Mouse (Mus musculus): ENCODE measurements at regions not wholly inside any gene's neighbourhood (a gene's known extent, or its start where the extent isn't known, plus 50 kb on each side); places are given as distances from the start of the nearest gene placed in this dataset.

DNA sequence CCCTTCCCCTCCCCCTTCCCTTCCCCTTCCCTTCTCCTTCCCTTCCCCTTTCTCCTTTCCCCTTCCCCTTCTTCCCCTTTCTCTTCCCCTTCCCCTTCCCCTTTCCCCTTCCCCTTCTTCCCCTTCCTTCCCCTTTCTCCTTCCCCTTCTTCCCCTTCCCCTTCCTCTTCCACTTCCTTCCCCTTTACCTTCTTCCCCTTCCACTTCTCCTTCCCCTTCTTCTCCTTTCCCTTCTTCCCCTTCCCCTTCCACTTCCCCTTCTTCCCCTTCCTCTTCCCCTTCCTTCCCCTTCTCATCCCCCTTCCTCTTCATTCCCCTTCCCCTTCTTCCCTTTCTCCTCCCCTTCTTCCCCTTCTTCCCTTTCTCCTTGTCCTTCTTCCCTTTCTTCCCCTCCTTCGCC, 77.0 kb upstream of the Fst start:
- Histone ChIP-seq H3K27me3 (replicated peaks; ENCODE audit: insufficient read depth, low read length) (no peaks in the 10 kb centered on the region), H3K27ac (ENCODE audit: low read length) (no peak overlapping the region), H3K36me3 (ENCODE audit: insufficient read depth, low read length) (no peaks in the 10 kb centered on the region), H3K4me1 (ENCODE audit: insufficient read depth, low read depth, low read length) (no peaks in the 10 kb centered on the region), H3K9ac (replicated peaks; ENCODE audit: low read depth) (no peak overlapping the region), H3K4me3 (ENCODE audit: low read depth, low read length) (no peak overlapping the region), H3K4me2 (replicated peaks; ENCODE audit: low read depth, low read length) (no peak overlapping the region), H3K9me3 (ENCODE audit: low read length) (no peaks in the 10 kb centered on the region)
- ATAC-seq = no peak
- WGBS = 93% methylated on average over 1 of the region's 1 CpGs
- TF ChIP-seq CTCF (IDR thresholded peaks at IDR 0.05) (no peak), EP300 (IDR thresholded peaks at IDR 0.05) (no peak)
- DNase-seq (ENCODE audit: low spot score) = no peak

DNA sequence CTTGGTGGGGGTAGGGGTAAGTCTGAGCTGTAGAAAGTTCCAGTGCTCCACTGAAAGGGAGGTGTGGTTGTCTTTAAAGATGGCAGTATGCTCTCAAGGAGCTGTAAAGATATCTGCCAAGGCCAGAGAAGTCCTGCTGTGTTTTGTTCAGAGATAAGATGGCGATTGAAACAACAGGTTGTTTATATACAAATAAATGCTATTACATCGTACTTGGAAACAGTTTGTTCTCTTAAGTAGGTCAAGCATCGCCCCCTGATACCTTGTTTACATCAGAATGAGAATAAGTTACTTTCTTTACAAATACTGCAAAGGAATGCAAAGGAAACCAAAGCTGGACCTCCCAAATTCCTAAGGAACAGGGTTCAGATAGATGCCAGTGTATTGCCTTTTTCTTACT, 113.0 kb upstream of the Fst start:
- H3K4me3 ChIP-seq (ENCODE audit: low read depth, low read length) = no peak overlapping the region
- H3K9me3 ChIP-seq (ENCODE audit: low read length) = no peaks in the 10 kb centered on the region
- H3K4me1 ChIP-seq (ENCODE audit: insufficient read depth, low read depth, low read length) = no peaks in the 10 kb centered on the region
- no peaks in the 10 kb centered on the region for H3K27me3 ChIP-seq (replicated peaks; ENCODE audit: insufficient read depth, low read length)
- DNase-seq (ENCODE audit: low spot score) (no peak), ATAC-seq (no peak)
- no peak overlapping the region for H3K9ac ChIP-seq (replicated peaks; ENCODE audit: low read depth)
- no peak overlapping the region for H3K27ac ChIP-seq (ENCODE audit: low read length)
- TF ChIP-seq CTCF (IDR thresholded peaks at IDR 0.05) (no peak), EP300 (IDR thresholded peaks at IDR 0.05) (no peak)
- no peak overlapping the region for H3K4me2 ChIP-seq (replicated peaks; ENCODE audit: low read depth, low read length)
- no peaks in the 10 kb centered on the region for H3K36me3 ChIP-seq (ENCODE audit: insufficient read depth, low read length)
- 54% methylated on average over 3 of the region's 3 CpGs for WGBS

DNA sequence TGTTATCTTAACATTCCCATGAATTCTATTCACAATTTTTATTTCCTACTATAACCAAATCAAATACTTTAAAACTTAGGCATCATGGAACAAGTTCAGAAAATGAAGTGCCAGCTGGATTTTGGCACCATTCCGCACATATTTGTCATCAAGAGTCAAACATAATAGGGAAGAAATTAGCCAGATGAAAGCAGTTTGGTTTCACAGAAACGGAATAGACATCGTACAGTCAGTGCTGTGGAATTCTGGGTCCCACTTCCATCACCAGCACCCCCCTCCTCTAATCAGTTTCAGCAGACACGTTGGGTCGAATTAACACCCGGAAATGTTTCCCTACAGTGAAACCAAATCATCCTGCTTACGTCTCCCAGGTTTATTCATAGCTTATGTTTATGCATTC, 125.8 kb upstream of the Fst start:
- peak overlapping the region; percentile 34; the same call in 1 of the 2 replicates for H3K4me2 ChIP-seq (replicated peaks; ENCODE audit: low read depth, low read length)
- H3K4me1 ChIP-seq (ENCODE audit: insufficient read depth, low read depth, low read length) = no peaks in the 10 kb centered on the region
- H3K4me3 ChIP-seq (ENCODE audit: low read depth, low read length) = no peak overlapping the region
- no peaks in the 10 kb centered on the region for H3K36me3 ChIP-seq (ENCODE audit: insufficient read depth, low read length)
- peak; percentile 54 for ATAC-seq
- 21% methylated on average over 7 of the region's 7 CpGs for WGBS
- H3K9ac ChIP-seq (replicated peaks; ENCODE audit: low read depth) = no peak overlapping the region
- no peak; the same call in 1 of the 2 replicates for TF ChIP-seq EP300 (IDR thresholded peaks at IDR 0.05)
- no peak for TF ChIP-seq CTCF (IDR thresholded peaks at IDR 0.05)
- no peaks in the 10 kb centered on the region for H3K9me3 ChIP-seq (ENCODE audit: low read length)
- peak; percentile 54 for DNase-seq (ENCODE audit: low spot score)
- H3K27ac ChIP-seq (ENCODE audit: low read length) = no peak overlapping the region
- H3K27me3 ChIP-seq (replicated peaks; ENCODE audit: insufficient read depth, low read length) = no peaks in the 10 kb centered on the region

- Histone ChIP-seq H3K27me3 (replicated peaks; ENCODE audit: insufficient read depth, low read length) (no peaks in the 10 kb centered on the region), H3K36me3 (ENCODE audit: insufficient read depth, low read length) (no peaks in the 10 kb centered on the region), H3K4me3 (ENCODE audit: low read depth, low read length) (no peak overlapping the region), H3K4me2 (replicated peaks; ENCODE audit: low read depth, low read length) (no peak overlapping the region), H3K9ac (replicated peaks; ENCODE audit: low read depth) (no peak overlapping the region), H3K4me1 (ENCODE audit: insufficient read depth, low read depth, low read length) (no peaks in the 10 kb centered on the region), H3K27ac (ENCODE audit: low read length) (no peak overlapping the region), H3K9me3 (ENCODE audit: low read length) (no peaks in the 10 kb centered on the region)
- no peak for TF ChIP-seq EP300 (IDR thresholded peaks at IDR 0.05)
- TF ChIP-seq CTCF (IDR thresholded peaks at IDR 0.05) = no peak
- DNase-seq (ENCODE audit: low spot score) (no peak), ATAC-seq (no peak)
- 70% methylated on average over 2 of the region's 2 CpGs for WGBS
Observed at GRCm38 (mm10) chr13:114587621-114588020, 128.9 kb upstream of the Fst start.

DNA sequence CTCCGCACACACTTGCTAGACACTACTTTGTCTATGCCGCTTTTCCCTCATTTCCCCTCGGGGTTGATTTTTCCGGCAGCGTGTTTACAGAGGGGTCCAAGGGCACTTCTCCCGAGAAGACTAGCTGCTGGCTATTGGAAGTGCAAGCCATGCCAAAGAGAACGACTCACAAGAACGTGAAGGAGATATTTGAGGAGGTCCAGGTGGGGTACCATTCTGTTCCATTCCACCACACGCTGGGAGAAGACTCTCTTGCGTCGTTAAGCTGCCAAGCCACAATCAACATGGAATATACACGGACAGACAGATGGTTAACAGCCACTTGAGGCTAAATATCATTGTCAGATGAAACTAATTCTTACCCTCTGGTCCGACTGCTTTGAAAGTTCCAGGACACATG, 144.6 kb upstream of the Fst start:
- H3K27ac ChIP-seq (ENCODE audit: low read length) = no peak overlapping the region
- WGBS = 72% methylated on average over 13 of the region's 13 CpGs
- H3K9me3 ChIP-seq (ENCODE audit: low read length) = no peaks in the 10 kb centered on the region
- H3K9ac ChIP-seq (replicated peaks; ENCODE audit: low read depth) = no peak overlapping the region
- DNase-seq (ENCODE audit: low spot score) (no peak), ATAC-seq (no peak)
- no peaks in the 10 kb centered on the region for H3K4me1 ChIP-seq (ENCODE audit: insufficient read depth, low read depth, low read length)
- H3K4me3 ChIP-seq (ENCODE audit: low read depth, low read length) = no peak overlapping the region
- H3K4me2 ChIP-seq (replicated peaks; ENCODE audit: low read depth, low read length) = no peak overlapping the region
- H3K36me3 ChIP-seq (ENCODE audit: insufficient read depth, low read length) = no peaks in the 10 kb centered on the region
- no peaks in the 10 kb centered on the region for H3K27me3 ChIP-seq (replicated peaks; ENCODE audit: insufficient read depth, low read length)
- no peak for TF ChIP-seq CTCF (IDR thresholded peaks at IDR 0.05)
- TF ChIP-seq EP300 (IDR thresholded peaks at IDR 0.05) = no peak

DNA sequence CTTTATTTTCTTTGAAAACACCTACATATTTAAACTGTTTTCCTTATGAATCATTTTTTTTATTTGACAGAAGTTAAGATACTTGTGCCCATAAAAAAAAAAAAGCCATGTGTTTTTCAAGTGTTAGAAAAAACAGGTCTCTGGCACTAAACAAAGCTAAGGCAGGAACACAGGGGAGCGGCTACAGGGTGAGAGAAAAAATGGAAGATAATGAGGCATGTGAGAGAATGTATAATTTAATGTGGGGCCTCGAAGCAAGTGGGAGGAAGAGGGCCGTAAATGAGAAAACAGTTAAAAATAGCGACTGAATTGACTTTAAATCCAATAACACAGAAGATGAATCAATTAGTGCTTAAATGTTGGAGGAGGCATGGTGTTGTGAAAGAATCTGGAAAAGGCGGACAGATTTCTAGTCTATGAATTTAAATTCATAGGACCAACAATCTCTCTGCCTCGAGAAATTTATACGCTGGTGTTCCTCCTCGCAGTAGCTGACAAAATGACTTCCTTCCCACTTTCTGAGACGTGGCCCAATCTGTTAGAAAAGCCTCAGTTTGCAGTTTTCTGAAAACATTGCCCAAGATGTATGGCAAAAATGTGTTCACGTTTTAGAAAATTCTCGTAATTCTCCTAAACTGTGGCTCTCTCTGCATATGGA, 145.4 kb upstream of the Fst start:
- WGBS = 79% methylated on average over 11 of the region's 11 CpGs
- Histone ChIP-seq H3K4me2 (replicated peaks; ENCODE audit: low read depth, low read length) (no peak overlapping the region), H3K9ac (replicated peaks; ENCODE audit: low read depth) (no peak overlapping the region), H3K36me3 (ENCODE audit: insufficient read depth, low read length) (no peaks in the 10 kb centered on the region), H3K4me3 (ENCODE audit: low read depth, low read length) (no peak overlapping the region), H3K27ac (ENCODE audit: low read length) (no peak overlapping the region), H3K4me1 (ENCODE audit: insufficient read depth, low read depth, low read length) (no peaks in the 10 kb centered on the region), H3K9me3 (ENCODE audit: low read length) (no peaks in the 10 kb centered on the region), H3K27me3 (replicated peaks; ENCODE audit: insufficient read depth, low read length) (no peaks in the 10 kb centered on the region)
- ATAC-seq (no peak), DNase-seq (ENCODE audit: low spot score) (no peak)
- TF ChIP-seq EP300 (IDR thresholded peaks at IDR 0.05) (no peak), CTCF (IDR thresholded peaks at IDR 0.05) (no peak)

DNA sequence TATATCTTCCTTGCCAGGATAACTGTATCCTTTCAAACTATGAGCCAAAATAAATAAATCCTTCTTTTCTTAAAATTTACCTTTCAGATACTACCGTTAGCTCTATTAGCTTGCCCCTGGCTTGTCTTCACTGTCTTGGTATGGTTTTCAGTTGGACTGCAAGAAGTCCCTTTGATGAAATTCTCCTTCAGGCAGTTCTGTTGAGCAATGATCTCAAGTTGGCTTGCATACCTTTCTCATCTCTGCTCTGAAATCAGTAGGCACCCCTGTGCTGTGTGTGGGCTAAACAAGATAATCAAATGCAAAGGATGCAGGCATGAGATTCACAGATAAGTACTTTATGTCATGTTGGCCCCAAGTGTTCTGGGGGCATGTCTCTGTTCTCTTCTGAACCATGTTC, 155.2 kb upstream of the Fst start:
- TF ChIP-seq EP300 (IDR thresholded peaks at IDR 0.05) (no peak), CTCF (IDR thresholded peaks at IDR 0.05) (no peak)
- 93% methylated on average over 1 of the region's 1 CpGs for WGBS
- H3K27ac ChIP-seq (ENCODE audit: low read length) = no peak overlapping the region
- no peaks in the 10 kb centered on the region for H3K9me3 ChIP-seq (ENCODE audit: low read length)
- H3K4me1 ChIP-seq (ENCODE audit: insufficient read depth, low read depth, low read length) = no peaks in the 10 kb centered on the region
- no peaks in the 10 kb centered on the region for H3K36me3 ChIP-seq (ENCODE audit: insufficient read depth, low read length)
- no peaks in the 10 kb centered on the region for H3K27me3 ChIP-seq (replicated peaks; ENCODE audit: insufficient read depth, low read length)
- no peak overlapping the region for H3K9ac ChIP-seq (replicated peaks; ENCODE audit: low read depth)
- DNase-seq (ENCODE audit: low spot score) = no peak
- no peak overlapping the region for H3K4me3 ChIP-seq (ENCODE audit: low read depth, low read length)
- no peak for ATAC-seq
- H3K4me2 ChIP-seq (replicated peaks; ENCODE audit: low read depth, low read length) = no peak overlapping the region

All from lung, postnatal 0 days (tissue).